Mouse (Mus musculus): ENCODE measurements around the gene Ppm1n.

DNA sequence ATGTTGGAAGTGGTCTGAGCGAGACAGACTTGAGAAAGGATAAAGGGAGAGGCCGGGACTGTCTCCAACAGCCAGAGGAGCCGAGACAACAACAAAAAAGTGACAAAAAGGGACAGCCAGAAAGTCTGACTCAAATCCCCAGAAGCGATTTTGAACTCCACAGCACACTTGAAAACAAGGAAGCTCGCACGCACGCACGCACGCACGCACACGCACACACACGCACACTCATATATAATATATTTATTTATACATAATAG is 23.1 kb upstream of the Ppm1n start:
- no peak for TF ChIP-seq POLR2A (IDR thresholded peaks at IDR 0.05; ENCODE audit: low read depth, low read length)
- TF ChIP-seq CTCF (IDR thresholded peaks at IDR 0.05; ENCODE audit: extremely low read depth, insufficient read length, insufficient replicate concordance, low read depth, low read length), result no peak
